Mouse (Mus musculus) limb, embryonic 10.5 days (tissue): ENCODE measurements around the gene Six4. TPM values are rescaled to one million over a fixed set of nuclear protein-coding genes. Genes with fewer than 3 reads are reported as not detected.

Experiments used
- polyA plus RNA-seq: library from polyadenylated mRNA; unstranded; fragments of >200 nt; fragmentation: Nextera tagmentation; extraction: Ambion mirVana; gene quantifications from 2 replicates; pipeline ENCODE4 v1.2.1, GENCODE M21; 2016

The Six4 gene
- polyA plus RNA-seq, 1 experiment from 2014 or later: 20.8 TPM

Other genes starting within 250 kb of the Six4 start
- not detected in 2 replicates for gene Six6, start 173.6 kb downstream of the Six4 start, polyA plus RNA-seq
- gene 4930447C04Rik, start 172.7 kb downstream of the Six4 start, polyA plus RNA-seq: 2.2 and 4.0 TPM in 2 replicates
- 18.0 and 32.6 TPM in 2 replicates for gene Six1, start 59.6 kb downstream of the Six4 start, polyA plus RNA-seq
- gene Mnat1, start 10.3 kb upstream of the Six4 start, polyA plus RNA-seq: 37.9 and 39.7 TPM in 2 replicates
- gene Trmt5, start 173.3 kb upstream of the Six4 start, polyA plus RNA-seq: 23.3 and 24.5 TPM in 2 replicates
- 8.6 and 10.8 TPM in 2 replicates for gene Slc38a6, start 173.3 kb upstream of the Six4 start, polyA plus RNA-seq